Mouse (Mus musculus): ENCODE measurements around the gene Ttll10. TPM values are rescaled to one million over a fixed set of nuclear protein-coding genes. Genes with fewer than 3 reads are reported as not detected.
A peak's percentile ranks its signal among the peaks of the same experiment; 100 is the strongest.

Ttll10 gene
- polyA plus RNA-seq, 1 experiment from 2014 or later = not detected

- Histone ChIP-seq H3K27me3 (ENCODE audit: control insufficient read depth, insufficient read depth, low read depth, low read length) (peaks cover 21% of the 10 kb centered on the region), H3K27ac (ENCODE audit: low read length) (no peak overlapping the region), H3K36me3 (ENCODE audit: control insufficient read depth, insufficient read depth, low read length) (no peaks in the 10 kb centered on the region), H3K9me3 (replicated peaks; ENCODE audit: control insufficient read depth, low read length, poor library complexity, severe bottlenecking) (no peaks in the 10 kb centered on the region), H3K9ac (ENCODE audit: low read depth, low read length) (no peak overlapping the region), H3K4me2 (ENCODE audit: low read length) (no peak overlapping the region), H3K4me1 (ENCODE audit: control insufficient read depth, insufficient read depth, low read length) (peaks cover 29% of the 10 kb centered on the region), H3K4me3 (ENCODE audit: low read depth, low read length) (no peak overlapping the region)
- 47% methylated on average over 4 of the region's 4 CpGs for WGBS
- ATAC-seq = no peak
Observed at GRCm38 (mm10) chr4:156034301-156034700, 24.9 kb downstream of the Ttll10 start.

- H3K36me3 ChIP-seq (ENCODE audit: control insufficient read depth, insufficient read depth, low read length) = no peaks in the 10 kb centered on the region
- no peak overlapping the region for H3K27ac ChIP-seq (ENCODE audit: low read length)
- H3K9me3 ChIP-seq (replicated peaks; ENCODE audit: control insufficient read depth, low read length, poor library complexity, severe bottlenecking) = no peaks in the 10 kb centered on the region
- WGBS = 46% methylated on average over 6 of the region's 6 CpGs
- peaks cover 29% of the 10 kb centered on the region for H3K4me1 ChIP-seq (ENCODE audit: control insufficient read depth, insufficient read depth, low read length)
- H3K4me3 ChIP-seq (ENCODE audit: low read depth, low read length) = no peak overlapping the region
- H3K4me2 ChIP-seq (ENCODE audit: low read length) = no peak overlapping the region
- H3K9ac ChIP-seq (ENCODE audit: low read depth, low read length) = no peak overlapping the region
- peaks cover 21% of the 10 kb centered on the region for H3K27me3 ChIP-seq (ENCODE audit: control insufficient read depth, insufficient read depth, low read depth, low read length)
- no peak for ATAC-seq
Observed at GRCm38 (mm10) chr4:156033476-156034119, 25.6 kb downstream of the Ttll10 start.

- peaks cover 4% of the 10 kb centered on the region; the same call in 1 of the 2 replicates for H3K36me3 ChIP-seq (ENCODE audit: control insufficient read depth, insufficient read depth, low read length)
- no peak for ATAC-seq
- no peaks in the 10 kb centered on the region for H3K9me3 ChIP-seq (replicated peaks; ENCODE audit: control insufficient read depth, low read length, poor library complexity, severe bottlenecking)
- WGBS = 91% methylated on average over 4 of the region's 4 CpGs
- no peak overlapping the region for H3K4me2 ChIP-seq (ENCODE audit: low read length)
- peaks cover 29% of the 10 kb centered on the region for H3K4me1 ChIP-seq (ENCODE audit: control insufficient read depth, insufficient read depth, low read length)
- no peak overlapping the region for H3K4me3 ChIP-seq (ENCODE audit: low read depth, low read length)
- no peak overlapping the region for H3K9ac ChIP-seq (ENCODE audit: low read depth, low read length)
- H3K27me3 ChIP-seq (ENCODE audit: control insufficient read depth, insufficient read depth, low read depth, low read length) = peaks cover 21% of the 10 kb centered on the region
- H3K27ac ChIP-seq (ENCODE audit: low read length) = peak overlapping the region; percentile 84; the same call in 1 of the 2 replicates
Observed at GRCm38 (mm10) chr4:156032856-156033255, 26.4 kb downstream of the Ttll10 start.

GRCm38 (mm10) chr4:156031593-156032391 is 27.4 kb downstream of the Ttll10 start:
- Histone ChIP-seq H3K9me3 (replicated peaks; ENCODE audit: control insufficient read depth, low read length, poor library complexity, severe bottlenecking) (no peaks in the 10 kb centered on the region), H3K27ac (ENCODE audit: low read length) (peak overlapping the region; percentile 84), H3K27me3 (ENCODE audit: control insufficient read depth, insufficient read depth, low read depth, low read length) (peaks cover 21% of the 10 kb centered on the region), H3K4me3 (ENCODE audit: low read depth, low read length) (peak overlapping the region; percentile 60), H3K36me3 (ENCODE audit: control insufficient read depth, insufficient read depth, low read length) (peaks cover 8% of the 10 kb centered on the region; the same call in 1 of the 2 replicates), H3K4me1 (ENCODE audit: control insufficient read depth, insufficient read depth, low read length) (peaks cover 29% of the 10 kb centered on the region), H3K9ac (ENCODE audit: low read depth, low read length) (peak overlapping the region; percentile 83), H3K4me2 (ENCODE audit: low read length) (peak overlapping the region; percentile 71)
- WGBS = 3% methylated on average over 24 of the region's 24 CpGs
- ATAC-seq = peak; percentile 94

- H3K27ac ChIP-seq (ENCODE audit: low read length) = peak overlapping the region; percentile 84
- no peaks in the 10 kb centered on the region for H3K9me3 ChIP-seq (replicated peaks; ENCODE audit: control insufficient read depth, low read length, poor library complexity, severe bottlenecking)
- peaks cover 29% of the 10 kb centered on the region for H3K4me1 ChIP-seq (ENCODE audit: control insufficient read depth, insufficient read depth, low read length)
- ATAC-seq = peak; percentile 16; the same call in 1 of the 2 replicates
- peaks cover 19% of the 10 kb centered on the region for H3K27me3 ChIP-seq (ENCODE audit: control insufficient read depth, insufficient read depth, low read depth, low read length)
- 2% methylated on average over 7 of the region's 7 CpGs for WGBS
- H3K36me3 ChIP-seq (ENCODE audit: control insufficient read depth, insufficient read depth, low read length) = peaks cover 8% of the 10 kb centered on the region; the same call in 1 of the 2 replicates
- peak overlapping the region; percentile 71 for H3K4me2 ChIP-seq (ENCODE audit: low read length)
- peak overlapping the region; percentile 83 for H3K9ac ChIP-seq (ENCODE audit: low read depth, low read length)
- H3K4me3 ChIP-seq (ENCODE audit: low read depth, low read length) = peak overlapping the region; percentile 60
Observed at GRCm38 (mm10) chr4:156031255-156031592, 28.0 kb downstream of the Ttll10 start.

- ATAC-seq = peak; percentile 23
- H3K27ac ChIP-seq (ENCODE audit: low read length) = peak overlapping the region; percentile 84
- peak overlapping the region; percentile 71 for H3K4me2 ChIP-seq (ENCODE audit: low read length)
- H3K9ac ChIP-seq (ENCODE audit: low read depth, low read length) = peak overlapping the region; percentile 83
- peaks cover 8% of the 10 kb centered on the region; the same call in 1 of the 2 replicates for H3K36me3 ChIP-seq (ENCODE audit: control insufficient read depth, insufficient read depth, low read length)
- H3K27me3 ChIP-seq (ENCODE audit: control insufficient read depth, insufficient read depth, low read depth, low read length) = peaks cover 14% of the 10 kb centered on the region
- H3K9me3 ChIP-seq (replicated peaks; ENCODE audit: control insufficient read depth, low read length, poor library complexity, severe bottlenecking) = no peaks in the 10 kb centered on the region
- H3K4me3 ChIP-seq (ENCODE audit: low read depth, low read length) = peak overlapping the region; percentile 60
- WGBS = 50% methylated on average over 9 of the region's 9 CpGs
- H3K4me1 ChIP-seq (ENCODE audit: control insufficient read depth, insufficient read depth, low read length) = peaks cover 29% of the 10 kb centered on the region
Observed at GRCm38 (mm10) chr4:156030651-156031118, 28.5 kb downstream of the Ttll10 start.

- Histone ChIP-seq H3K4me2 (ENCODE audit: low read length) (no peak overlapping the region), H3K9ac (ENCODE audit: low read depth, low read length) (no peak overlapping the region), H3K4me3 (ENCODE audit: low read depth, low read length) (no peak overlapping the region), H3K4me1 (ENCODE audit: control insufficient read depth, insufficient read depth, low read length) (peaks cover 23% of the 10 kb centered on the region), H3K9me3 (replicated peaks; ENCODE audit: control insufficient read depth, low read length, poor library complexity, severe bottlenecking) (no peaks in the 10 kb centered on the region), H3K27ac (ENCODE audit: low read length) (no peak overlapping the region), H3K36me3 (ENCODE audit: control insufficient read depth, insufficient read depth, low read length) (peaks cover 8% of the 10 kb centered on the region; the same call in 1 of the 2 replicates), H3K27me3 (ENCODE audit: control insufficient read depth, insufficient read depth, low read depth, low read length) (no peaks in the 10 kb centered on the region)
- no peak for ATAC-seq
- WGBS = 93% methylated on average over 7 of the region's 7 CpGs
Observed at GRCm38 (mm10) chr4:156028580-156028979, 30.6 kb downstream of the Ttll10 start.

- Histone ChIP-seq H3K27me3 (ENCODE audit: control insufficient read depth, insufficient read depth, low read depth, low read length) (no peaks in the 10 kb centered on the region), H3K36me3 (ENCODE audit: control insufficient read depth, insufficient read depth, low read length) (peaks cover 8% of the 10 kb centered on the region; the same call in 1 of the 2 replicates), H3K9me3 (replicated peaks; ENCODE audit: control insufficient read depth, low read length, poor library complexity, severe bottlenecking) (no peaks in the 10 kb centered on the region), H3K4me3 (ENCODE audit: low read depth, low read length) (no peak within 1 kb of the TSS), H3K4me1 (ENCODE audit: control insufficient read depth, insufficient read depth, low read length) (peaks cover 11% of the 10 kb centered on the region), H3K27ac (ENCODE audit: low read length) (no peak within 1 kb of the TSS), H3K9ac (ENCODE audit: low read depth, low read length) (no peak within 1 kb of the TSS; the same call in 1 of the 2 replicates), H3K4me2 (ENCODE audit: low read length) (no peak within 1 kb of the TSS)
- no peak for ATAC-seq
- 64% methylated on average over 4 of the region's 4 CpGs for WGBS
Observed at GRCm38 (mm10) chr4:156026013-156026412, 33.2 kb downstream of the Ttll10 start, which contains the start of gene Tnfrsf18. Gene Tnfrsf18 (plus strand): TSS chr4:156026164.

GRCm38 (mm10) chr4:156024184-156024583 is 35.0 kb downstream of the Ttll10 start:
- Histone ChIP-seq H3K4me1 (ENCODE audit: control insufficient read depth, insufficient read depth, low read length) (no peaks in the 10 kb centered on the region), H3K27ac (ENCODE audit: low read length) (no peak overlapping the region), H3K9ac (ENCODE audit: low read depth, low read length) (no peak overlapping the region), H3K4me3 (ENCODE audit: low read depth, low read length) (no peak overlapping the region), H3K4me2 (ENCODE audit: low read length) (no peak overlapping the region), H3K27me3 (ENCODE audit: control insufficient read depth, insufficient read depth, low read depth, low read length) (no peaks in the 10 kb centered on the region), H3K9me3 (replicated peaks; ENCODE audit: control insufficient read depth, low read length, poor library complexity, severe bottlenecking) (no peaks in the 10 kb centered on the region), H3K36me3 (ENCODE audit: control insufficient read depth, insufficient read depth, low read length) (peaks cover 8% of the 10 kb centered on the region; the same call in 1 of the 2 replicates)
- WGBS = 95% methylated on average over 7 of the region's 7 CpGs
- ATAC-seq = no peak
